Mouse (Mus musculus) kidney, embryonic 16.5 days (tissue): ENCODE data around the gene Glg1. TPM values are rescaled to one million over a fixed set of nuclear protein-coding genes. Genes with fewer than 3 reads are reported as not detected.
"Not testable (repeated sequence)": the region's sequence is repeated elsewhere in the genome, so short reads cannot be mapped to it uniquely, and the experiment has no call there.

Experiments used
- ATAC-seq: fragments of 200-750 bp; cut with Nextera tagmentation; 2 replicates; pipeline ENCODE4 v1.8.0; 2017; ENCODE audit warnings: moderate TSS enrichment; ENCODE audit not compliant: low FRiP score, low TSS enrichment
- H3K27ac ChIP-seq: fragments of 300-500 bp; sonication (generic); 2 replicates; pipeline ENCODE4 v1.5.1; 2014; ENCODE audit warnings: low read length
- H3K27me3 ChIP-seq: fragments of 300-500 bp; sonication (generic); 2 replicates; pipeline ENCODE4 v1.6.1; 2014; ENCODE audit warnings: low read length, control low read depth, mixed read lengths; ENCODE audit not compliant: insufficient read depth
- H3K36me3 ChIP-seq: fragments of 300-500 bp; sonication (generic); 2 replicates; pipeline ENCODE4 v1.6.1; 2014; ENCODE audit warnings: low read length, control low read depth, mixed read lengths; ENCODE audit not compliant: insufficient read depth
- H3K4me1 ChIP-seq: fragments of 300-500 bp; sonication (generic); 2 replicates; pipeline ENCODE4 v1.6.1; 2014; ENCODE audit warnings: low read length, control low read depth, mixed read lengths; ENCODE audit not compliant: insufficient read depth
- H3K4me2 ChIP-seq: fragments of 300-500 bp; sonication (generic); replicated peaks from 2 replicates; pipeline ENCODE4 v1.6.1; 2014; ENCODE audit warnings: low read depth, low read length
- H3K4me3 ChIP-seq: fragments of 300-500 bp; sonication (generic); 2 replicates; pipeline ENCODE4 v1.5.1; 2014; ENCODE audit warnings: mild to moderate bottlenecking, low read length
- H3K9ac ChIP-seq: fragments of 300-500 bp; sonication (generic); replicated peaks from 2 replicates; pipeline ENCODE4 v1.6.1; 2014; ENCODE audit warnings: low read length
- H3K9me3 ChIP-seq: fragments of 300-500 bp; sonication (generic); 2 replicates; pipeline ENCODE4 v1.6.1; 2016; ENCODE audit warnings: low read length, control low read depth
- WGBS: fragments of 180-500 bp; shearing (Covaris S2); extraction: QIAGEN DNeasy Blood & Tissue Kit; methylation state at CpG from one replicate; pipeline ENCODE4 v1.1.7; 2014; 5-methylcytosine and 5-hydroxymethylcytosine counted together
- polyA plus RNA-seq: library from polyadenylated mRNA; unstranded; fragments of >200 nt; fragmentation: Nextera tagmentation; extraction: Ambion mirVana; gene quantifications from 2 replicates; pipeline ENCODE4 v1.2.1, GENCODE M21; 2015

The Glg1 gene
- polyA plus RNA-seq, 1 experiment from 2014 or later: 79.5 TPM

- Histone ChIP-seq H3K4me1 (peaks cover 16% of the 10 kb centered on the region), H3K9ac (peak overlapping the region; percentile 96), H3K27ac (peak overlapping the region; percentile 100), H3K4me3 (peak overlapping the region; percentile 96), H3K4me2 (peak overlapping the region; percentile 72), H3K9me3 (no peaks in the 10 kb centered on the region), H3K36me3 (peaks cover 5% of the 10 kb centered on the region; the same call in 1 of the 2 replicates), H3K27me3 (no peaks in the 10 kb centered on the region)
- under 1% methylated on average over 26 of the region's 26 CpGs for WGBS
- ATAC-seq: peak; percentile 80
Observed at GRCm38 (mm10) chr8:111258010-111258630, 896 bp downstream of the Glg1 start.

GRCm38 (mm10) chr8:111252487-111253112 is 6.4 kb downstream of the Glg1 start:
- no peak overlapping the region for H3K4me3 ChIP-seq
- no peak overlapping the region for H3K9ac ChIP-seq
- peak; percentile 31; the same call in 1 of the 2 replicates for ATAC-seq
- H3K27ac ChIP-seq: no peak overlapping the region
- H3K4me2 ChIP-seq: no peak overlapping the region
- peaks cover 8% of the 10 kb centered on the region for H3K4me1 ChIP-seq
- peaks cover 5% of the 10 kb centered on the region; the same call in 1 of the 2 replicates for H3K36me3 ChIP-seq
- WGBS: 60% methylated on average over 4 of the region's 4 CpGs
- no peaks in the 10 kb centered on the region for H3K9me3 ChIP-seq
- H3K27me3 ChIP-seq: no peaks in the 10 kb centered on the region

- no peak overlapping the region for H3K9ac ChIP-seq
- H3K4me3 ChIP-seq: no peak overlapping the region
- no peaks in the 10 kb centered on the region for H3K9me3 ChIP-seq
- ATAC-seq: no peak
- 48% methylated on average over 2 of the region's 2 CpGs for WGBS
- H3K36me3 ChIP-seq: no peaks in the 10 kb centered on the region
- H3K27me3 ChIP-seq: no peaks in the 10 kb centered on the region
- H3K4me2 ChIP-seq: no peak overlapping the region
- peaks cover 4% of the 10 kb centered on the region; the same call in 1 of the 2 replicates for H3K4me1 ChIP-seq
- no peak overlapping the region; the same call in 1 of the 2 replicates for H3K27ac ChIP-seq
Observed at GRCm38 (mm10) chr8:111250111-111250510, 8.9 kb downstream of the Glg1 start.

- no peak for ATAC-seq
- H3K27ac ChIP-seq: 0 out of 2 replicates have a peak overlapping the region, but pooled peaks have one; percentile 38
- no peaks in the 10 kb centered on the region for H3K27me3 ChIP-seq
- no peak overlapping the region for H3K4me3 ChIP-seq
- no peaks in the 10 kb centered on the region for H3K9me3 ChIP-seq
- H3K36me3 ChIP-seq: no peaks in the 10 kb centered on the region
- peaks cover 4% of the 10 kb centered on the region; the same call in 1 of the 2 replicates for H3K4me1 ChIP-seq
- H3K4me2 ChIP-seq: no peak overlapping the region
- no peak overlapping the region for H3K9ac ChIP-seq
Observed at GRCm38 (mm10) chr8:111248136-111248535, 10.9 kb downstream of the Glg1 start.

- H3K4me1 ChIP-seq, H3K27ac ChIP-seq, H3K9me3 ChIP-seq, H3K36me3 ChIP-seq, ATAC-seq, H3K27me3 ChIP-seq, H3K9ac ChIP-seq, H3K4me2 ChIP-seq, H3K4me3 ChIP-seq: not testable (repeated sequence)
- WGBS: 97% methylated on average over 1 of the region's 1 CpGs
Observed at GRCm38 (mm10) chr8:111246864-111247263, 12.2 kb downstream of the Glg1 start.

- WGBS: 74% methylated on average over 4 of the region's 4 CpGs
- H3K4me2 ChIP-seq: no peak overlapping the region
- H3K4me3 ChIP-seq: no peak overlapping the region
- 0 out of 2 replicates have a peak, but pooled peaks have one; percentile 67 for ATAC-seq
- H3K36me3 ChIP-seq: no peaks in the 10 kb centered on the region
- peak overlapping the region; percentile 11; the same call in 1 of the 2 replicates for H3K27ac ChIP-seq
- no peak overlapping the region for H3K9ac ChIP-seq
- no peaks in the 10 kb centered on the region for H3K27me3 ChIP-seq
- no peaks in the 10 kb centered on the region for H3K9me3 ChIP-seq
- H3K4me1 ChIP-seq: peaks cover 4% of the 10 kb centered on the region; the same call in 1 of the 2 replicates
Observed at GRCm38 (mm10) chr8:111246287-111246830, 12.7 kb downstream of the Glg1 start.

- Histone ChIP-seq H3K27ac (no peak overlapping the region), H3K27me3 (no peaks in the 10 kb centered on the region), H3K9ac (no peak overlapping the region), H3K4me2 (no peak overlapping the region), H3K36me3 (no peaks in the 10 kb centered on the region), H3K9me3 (no peaks in the 10 kb centered on the region), H3K4me1 (no peaks in the 10 kb centered on the region), H3K4me3 (no peak overlapping the region)
- WGBS: 83% methylated on average over 3 of the region's 3 CpGs
- no peak for ATAC-seq
Observed at GRCm38 (mm10) chr8:111237301-111237700, 21.7 kb downstream of the Glg1 start.

- Histone ChIP-seq H3K36me3 (no peaks in the 10 kb centered on the region), H3K4me1 (no peaks in the 10 kb centered on the region), H3K27me3 (no peaks in the 10 kb centered on the region), H3K9ac (no peak overlapping the region), H3K4me2 (no peak overlapping the region), H3K9me3 (no peaks in the 10 kb centered on the region), H3K4me3 (no peak overlapping the region), H3K27ac (no peak overlapping the region)
- ATAC-seq: no peak
- 96% methylated on average over 2 of the region's 2 CpGs for WGBS
Observed at GRCm38 (mm10) chr8:111233730-111234129, 25.3 kb downstream of the Glg1 start.

- Histone ChIP-seq H3K4me2 (no peak overlapping the region), H3K9me3 (no peaks in the 10 kb centered on the region), H3K9ac (no peak overlapping the region), H3K27me3 (no peaks in the 10 kb centered on the region), H3K27ac (no peak overlapping the region), H3K36me3 (no peaks in the 10 kb centered on the region), H3K4me3 (no peak overlapping the region), H3K4me1 (no peaks in the 10 kb centered on the region)
- WGBS: 61% methylated on average over 5 of the region's 5 CpGs
- no peak for ATAC-seq
Observed at GRCm38 (mm10) chr8:111224153-111224552, 34.9 kb downstream of the Glg1 start.

GRCm38 (mm10) chr8:111218107-111218506 is 40.9 kb downstream of the Glg1 start:
- no peaks in the 10 kb centered on the region for H3K4me1 ChIP-seq
- H3K9ac ChIP-seq: no peak overlapping the region
- H3K9me3 ChIP-seq: no peaks in the 10 kb centered on the region
- H3K4me3 ChIP-seq: no peak overlapping the region
- ATAC-seq: no peak
- H3K4me2 ChIP-seq: no peak overlapping the region
- WGBS: 65% methylated on average over 3 of the region's 3 CpGs
- no peaks in the 10 kb centered on the region for H3K36me3 ChIP-seq
- H3K27me3 ChIP-seq: no peaks in the 10 kb centered on the region
- no peak overlapping the region for H3K27ac ChIP-seq
